Mouse (Mus musculus) heart, adult 2 months (tissue): ENCODE data around the gene Tmem60. TPM values are rescaled to one million over a fixed set of nuclear protein-coding genes. Genes with fewer than 3 reads are reported as not detected.
A peak's percentile ranks its signal among the peaks of the same experiment; 100 is the strongest.

Experiments used
- DNase-seq, 2 experiments: peaks; one replicate each; pipeline ENCODE4 v3.0.0; 2021
- H3K27ac ChIP-seq: fragments of 200-600 bp; 2 replicates; pipeline ENCODE4 v1.8.1; 2022
- H3K27me3 ChIP-seq: fragments of 200-500 bp; 2 replicates; pipeline ENCODE4 v1.6.1; 2012; ENCODE audit warnings: mild to moderate bottlenecking, low read length, inconsistent platforms, mixed read lengths; ENCODE audit not compliant: control insufficient read depth, insufficient read depth
- H3K36me3 ChIP-seq: fragments of 200-500 bp; 2 replicates; pipeline ENCODE4 v1.6.1; 2012; ENCODE audit warnings: low read length, inconsistent platforms; ENCODE audit not compliant: control insufficient read depth, insufficient read depth
- H3K4me1 ChIP-seq: fragments of 200-500 bp; 2 replicates; pipeline ENCODE4 v1.6.1; 2011; ENCODE audit warnings: low read length; ENCODE audit not compliant: control insufficient read depth, insufficient read depth
- H3K4me3 ChIP-seq: fragments of 200-600 bp; 2 replicates; pipeline ENCODE4 v1.8.1; 2022
- H3K79me2 ChIP-seq: fragments of 200-500 bp; replicated peaks from 2 replicates; pipeline ENCODE4 v1.6.1; 2012; ENCODE audit warnings: mild to moderate bottlenecking, inconsistent platforms, low read length, moderate library complexity, mixed read lengths; ENCODE audit not compliant: control insufficient read depth, insufficient read depth
- H3K9ac ChIP-seq: fragments of 200-500 bp; 2 replicates; pipeline ENCODE4 v1.6.1; 2012; ENCODE audit warnings: low read depth, mild to moderate bottlenecking, control low read depth, inconsistent platforms, low read length, mixed read lengths
- CTCF ChIP-seq: fragments of 200-600 bp; IDR thresholded peaks from 2 replicates; pipeline ENCODE4 v1.8.1; 2022; ENCODE audit warnings: antibody characterized with exemption, mild to moderate bottlenecking, moderate library complexity
- EP300 ChIP-seq: fragments of 200-500 bp; IDR thresholded peaks from 2 replicates; pipeline ENCODE4 v1.6.1; 2011; ENCODE audit warnings: low read depth, low read length, control low read depth; ENCODE audit not compliant: insufficient read depth
- POLR2A ChIP-seq: fragments of 200-500 bp; IDR thresholded peaks from 2 replicates; pipeline ENCODE4 v1.6.1; 2011; ENCODE audit warnings: mild to moderate bottlenecking, low read depth, low read length, control low read depth; ENCODE audit not compliant: insufficient read depth
- WGBS: fragments of 180-500 bp; shearing (Covaris S2); methylation state at CpG from one replicate; pipeline ENCODE4 v1.1.7; 2018; 5-methylcytosine and 5-hydroxymethylcytosine counted together
- intact Hi-C: fragments of 180-260 bp; cut with DNase I; formaldehyde crosslinking; loops from one replicate; pipeline ENCODE4 v1.15.1; 2025
- polyA plus RNA-seq: library from polyadenylated mRNA; depleted of rRNA; stranded (reverse); fragments of >200 nt; gene quantifications from 2 replicates; pipeline ENCODE4 v1.2.3, GENCODE M21; 2012; rRNA removed
- total RNA-seq, 2 experiments: library from RNA; stranded (reverse); gene quantifications; 2 replicates each; pipeline ENCODE4 v1.2.3; 2021

Tmem60 gene
- total and polyA plus RNA-seq, 3 experiments, result 20.9 to 28.3 (median 23.3) TPM

GRCm38 (mm10) chr5:20930430-20930829 is 48.4 kb downstream of the Tmem60 start:
- peaks cover 13% of the 10 kb centered on the region for H3K79me2 ChIP-seq
- H3K36me3 ChIP-seq, result peaks cover 27% of the 10 kb centered on the region
- H3K9ac ChIP-seq, result no peak overlapping the region
- no peak overlapping the region for H3K4me3 ChIP-seq
- peaks cover 18% of the 10 kb centered on the region for H3K4me1 ChIP-seq
- DNase-seq, result no peak
- intact Hi-C loops, result no loop called here
- H3K27ac ChIP-seq, result peak overlapping the region; percentile 75
- H3K27me3 ChIP-seq, result no peaks in the 10 kb centered on the region
- TF ChIP-seq POLR2A (no peak), CTCF (no peak)

GRCm38 (mm10) chr5:20931300-20931699 is 49.3 kb downstream of the Tmem60 start:
- Histone ChIP-seq H3K27me3 (no peaks in the 10 kb centered on the region), H3K9ac (no peak overlapping the region), H3K79me2 (peaks cover 10% of the 10 kb centered on the region), H3K36me3 (peaks cover 27% of the 10 kb centered on the region), H3K4me3 (no peak overlapping the region), H3K4me1 (peaks cover 22% of the 10 kb centered on the region), H3K27ac (no peak overlapping the region; the same call in 1 of the 2 replicates)
- WGBS, result 62% methylated on average over 3 of the region's 3 CpGs
- TF ChIP-seq POLR2A (no peak), EP300 (no peak), CTCF (no peak)
- no peak for DNase-seq
- intact Hi-C loops, result no loop called here

- Histone ChIP-seq H3K9ac (no peak overlapping the region), H3K36me3 (peaks cover 27% of the 10 kb centered on the region), H3K4me3 (no peak overlapping the region), H3K27me3 (no peaks in the 10 kb centered on the region), H3K4me1 (peaks cover 23% of the 10 kb centered on the region), H3K79me2 (peaks cover 10% of the 10 kb centered on the region), H3K27ac (no peak overlapping the region)
- WGBS, result 67% methylated on average over 3 of the region's 3 CpGs
- no peak for TF ChIP-seq POLR2A
- no peak for TF ChIP-seq EP300
- TF ChIP-seq CTCF, result no peak
- DNase-seq, result no peak
- intact Hi-C loops, result no loop called here
Measured at GRCm38 (mm10) chr5:20932585-20932984, 50.6 kb downstream of the Tmem60 start.

GRCm38 (mm10) chr5:20935934-20936333 is 53.9 kb downstream of the Tmem60 start:
- Histone ChIP-seq H3K4me3 (no peak overlapping the region), H3K9ac (no peak overlapping the region), H3K4me1 (peaks cover 28% of the 10 kb centered on the region), H3K36me3 (peaks cover 18% of the 10 kb centered on the region), H3K79me2 (peaks cover 8% of the 10 kb centered on the region), H3K27me3 (no peaks in the 10 kb centered on the region), H3K27ac (no peak overlapping the region)
- intact Hi-C loops, result no loop called here
- 66% methylated on average over 5 of the region's 5 CpGs for WGBS
- DNase-seq, result no peak
- TF ChIP-seq POLR2A (no peak), CTCF (no peak), EP300 (no peak)

Other genes starting within 250 kb of the Tmem60 start
- 10 to 100 TPM; 61.2 to 75.2 TPM for gene Phtf2, start 67 bp upstream of the Tmem60 start, total RNA-seq
- gene Phtf2, start 67 bp upstream of the Tmem60 start, polyA plus RNA-seq, result 14.3 and 35.7 TPM in 2 replicates
- 10 to 100 TPM; 11.5 to 15.1 TPM for gene Rsbn1l, start 74.2 kb downstream of the Tmem60 start, total RNA-seq
- gene Rsbn1l, start 74.2 kb downstream of the Tmem60 start, polyA plus RNA-seq, result 3.7 and 8.4 TPM in 2 replicates
- 10 to 100 TPM; 28.8 to 29.0 TPM for gene Ptpn12, start 173.7 kb downstream of the Tmem60 start, total RNA-seq
- gene Ptpn12, start 173.7 kb downstream of the Tmem60 start, polyA plus RNA-seq, result 24.8 and 35.3 TPM in 2 replicates